Mouse (Mus musculus) liver, adult 2 months (tissue): ENCODE data around the gene Osbpl10. TPM values are rescaled to one million over a fixed set of nuclear protein-coding genes. Genes with fewer than 3 reads are reported as not detected.

ENCODE experiments used
- DNase-seq: peaks from one replicate; pipeline ENCODE4 v3.0.0-alpha.2; 2011; ENCODE audit warnings: low read depth, low spot score; ENCODE audit errors: extremely low read depth
- H3K27ac ChIP-seq: fragments of 200-500 bp; replicated peaks from 2 replicates; pipeline ENCODE4 v1.5.1; 2012; ENCODE audit warnings: low read depth, mild to moderate bottlenecking, control low read depth, inconsistent platforms, low read length; ENCODE audit not compliant: insufficient read depth
- H3K27me3 ChIP-seq: fragments of 200-500 bp; 2 replicates; pipeline ENCODE4 v1.6.1; 2012; ENCODE audit warnings: mild to moderate bottlenecking, moderate library complexity, low read length, inconsistent platforms; ENCODE audit not compliant: control insufficient read depth, insufficient read depth
- H3K36me3 ChIP-seq: fragments of 200-500 bp; 2 replicates; pipeline ENCODE4 v1.6.1; 2012; ENCODE audit warnings: low read length, inconsistent platforms; ENCODE audit not compliant: control insufficient read depth, insufficient read depth
- H3K4me1 ChIP-seq: fragments of 200-500 bp; 2 replicates; pipeline ENCODE4 v1.6.1; 2011; ENCODE audit warnings: low read length; ENCODE audit not compliant: control insufficient read depth, insufficient read depth
- H3K4me3 ChIP-seq: fragments of 200-500 bp; 2 replicates; pipeline ENCODE4 v1.5.1; 2011; ENCODE audit warnings: low read depth, mild to moderate bottlenecking, control low read depth, low read length, moderate library complexity; ENCODE audit not compliant: insufficient read depth
- H3K79me2 ChIP-seq: fragments of 200-500 bp; 2 replicates; pipeline ENCODE4 v1.6.1; 2012; ENCODE audit warnings: inconsistent platforms, mild to moderate bottlenecking, low read length, moderate library complexity; ENCODE audit not compliant: control insufficient read depth, insufficient read depth
- H3K9ac ChIP-seq: fragments of 200-500 bp; 2 replicates; pipeline ENCODE4 v1.6.1; 2012; ENCODE audit warnings: low read depth, mild to moderate bottlenecking, control low read depth, inconsistent platforms, low read length
- CTCF ChIP-seq: fragments of 200-500 bp; IDR thresholded peaks from 2 replicates; pipeline ENCODE4 v1.5.1; 2011; ENCODE audit warnings: low read depth, low read length, control low read depth
- POLR2A ChIP-seq: fragments of 200-500 bp; IDR thresholded peaks from 2 replicates; pipeline ENCODE4 v1.6.1; 2011; ENCODE audit warnings: low read length, control low read depth; ENCODE audit not compliant: insufficient read depth; ENCODE audit errors: extremely low read depth
- WGBS: fragments of 180-500 bp; shearing (Covaris S2); methylation state at CpG from one replicate; pipeline ENCODE4 v1.1.7; 2018; 5-methylcytosine and 5-hydroxymethylcytosine counted together
- polyA plus RNA-seq: library from polyadenylated mRNA; depleted of rRNA; stranded (reverse); fragments of >200 nt; gene quantifications from 2 replicates; pipeline ENCODE4 v1.2.3, GENCODE M21; 2012
- total RNA-seq: library from RNA; depleted of rRNA; stranded (reverse); fragments of >200 nt; gene quantifications from 2 replicates; pipeline ENCODE4 v1.2.3, GENCODE M21; 2014

The Osbpl10 gene
- total and polyA plus RNA-seq, 2 experiments: 0.28 to 0.82 TPM

DNA sequence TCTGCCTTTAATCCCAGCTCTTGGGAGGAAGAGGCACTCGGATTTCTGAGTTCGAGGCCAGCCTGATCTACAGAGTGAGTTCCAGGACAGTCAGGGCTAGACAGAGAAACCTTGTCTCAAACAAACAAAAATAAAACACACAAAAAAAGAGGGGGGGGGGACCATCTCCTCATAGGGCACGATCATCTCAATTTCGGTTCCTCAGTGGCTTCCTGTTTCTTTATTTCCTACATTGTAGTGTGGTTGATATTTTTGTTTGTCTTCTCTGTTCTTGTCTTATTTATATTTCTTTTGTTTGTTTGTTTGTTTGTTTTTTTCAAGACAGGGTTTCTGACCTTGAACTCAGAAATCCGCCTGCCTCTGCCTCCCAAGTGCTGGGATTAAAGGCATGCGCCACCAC is 18.1 kb downstream of the Osbpl10 start:
- H3K27me3 ChIP-seq: no peaks in the 10 kb centered on the region
- no peak overlapping the region for H3K9ac ChIP-seq
- no peak for TF ChIP-seq POLR2A
- no peak for TF ChIP-seq CTCF
- 94% methylated on average over 6 of the region's 6 CpGs for WGBS
- no peak overlapping the region for H3K27ac ChIP-seq
- H3K4me3 ChIP-seq: no peak overlapping the region
- H3K4me1 ChIP-seq: no peaks in the 10 kb centered on the region
- H3K36me3 ChIP-seq: no peaks in the 10 kb centered on the region
- H3K79me2 ChIP-seq: no peaks in the 10 kb centered on the region
- DNase-seq: no peak

DNA sequence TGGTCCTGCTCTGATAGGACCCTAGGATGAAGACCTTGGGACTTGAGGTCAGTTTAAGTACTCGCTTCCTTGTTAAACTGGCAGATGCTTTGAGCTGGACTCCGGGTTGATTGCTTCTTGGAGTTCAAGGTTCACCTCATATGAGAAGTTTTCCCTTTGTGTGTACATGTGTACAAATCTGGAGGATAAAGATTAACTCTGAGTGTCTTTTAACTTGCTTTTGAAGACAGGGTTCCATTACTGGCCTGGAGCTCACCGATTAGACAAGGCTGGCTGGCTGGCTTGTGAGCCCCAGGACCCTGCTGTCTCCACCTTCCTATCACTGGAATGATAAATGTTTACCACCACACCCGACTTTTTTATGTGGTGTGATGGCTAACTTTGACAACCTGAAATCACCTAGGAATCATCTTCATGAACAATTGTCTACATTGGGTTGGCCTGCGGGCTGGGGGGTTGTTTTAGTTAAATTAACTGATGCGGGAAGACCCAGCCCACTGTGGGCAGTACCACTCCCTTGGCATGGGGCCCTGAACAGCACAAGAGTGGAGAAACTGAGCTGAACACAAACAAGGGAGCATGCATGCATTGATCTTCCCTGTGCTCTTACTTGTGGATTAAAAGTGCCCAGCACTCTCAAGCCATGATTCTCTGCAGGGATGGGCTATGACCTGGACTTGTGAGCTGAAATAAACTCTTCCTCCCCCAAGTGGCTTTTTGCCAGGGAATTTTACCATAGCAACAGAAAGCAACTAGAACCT is 20.8 kb downstream of the Osbpl10 start:
- Histone ChIP-seq H3K4me3 (no peak overlapping the region), H3K27ac (no peak overlapping the region), H3K4me1 (no peaks in the 10 kb centered on the region), H3K79me2 (no peaks in the 10 kb centered on the region), H3K36me3 (no peaks in the 10 kb centered on the region), H3K27me3 (no peaks in the 10 kb centered on the region), H3K9ac (no peak overlapping the region)
- WGBS: 84% methylated on average over 6 of the region's 6 CpGs
- TF ChIP-seq CTCF (no peak), POLR2A (no peak)
- no peak for DNase-seq

DNA sequence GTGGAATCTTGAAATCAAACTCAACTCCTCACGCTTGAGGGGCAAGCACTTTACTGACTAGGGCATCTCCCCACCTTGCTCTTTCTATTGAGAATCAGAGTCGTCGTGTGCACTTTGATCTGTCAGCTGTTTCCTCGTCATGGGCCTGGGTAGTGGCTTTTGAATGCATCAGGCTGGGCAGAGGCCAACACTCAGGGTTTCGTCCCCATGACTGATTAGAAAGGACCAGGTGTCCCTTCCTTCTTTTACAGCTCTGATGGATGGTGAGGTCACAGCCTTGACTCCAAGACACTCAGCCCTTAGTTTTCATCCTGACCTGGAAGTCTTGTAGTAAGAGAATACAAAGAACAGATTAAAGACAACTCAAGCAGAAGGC is 21.4 kb downstream of the Osbpl10 start:
- no peak for TF ChIP-seq POLR2A
- TF ChIP-seq CTCF: no peak
- H3K4me1 ChIP-seq: no peaks in the 10 kb centered on the region
- H3K36me3 ChIP-seq: no peaks in the 10 kb centered on the region
- no peak overlapping the region for H3K4me3 ChIP-seq
- no peak overlapping the region for H3K9ac ChIP-seq
- H3K27ac ChIP-seq: no peak overlapping the region
- no peaks in the 10 kb centered on the region for H3K27me3 ChIP-seq
- no peaks in the 10 kb centered on the region for H3K79me2 ChIP-seq
- no peak for DNase-seq
- 74% methylated on average over 5 of the region's 5 CpGs for WGBS

DNA sequence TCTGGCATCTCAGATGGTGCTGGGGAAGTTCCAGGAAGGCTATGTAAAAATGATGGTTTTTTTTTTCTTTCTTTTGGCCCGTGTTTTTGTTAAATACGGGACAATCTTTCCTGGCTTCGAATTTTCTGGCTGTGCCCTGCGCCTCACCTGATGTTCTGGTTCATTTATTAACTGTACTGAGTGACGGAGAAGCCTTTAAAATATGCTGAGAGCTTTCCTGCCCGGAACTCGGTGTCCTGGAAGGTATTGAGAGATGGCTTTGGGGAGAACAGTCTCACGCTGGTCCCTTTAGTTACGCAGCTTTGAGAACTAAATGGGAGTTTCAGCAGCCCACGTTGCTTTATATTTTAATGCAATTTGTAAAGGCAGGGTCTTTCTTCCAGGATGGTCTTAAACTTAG is 27.1 kb downstream of the Osbpl10 start:
- TF ChIP-seq CTCF: no peak
- no peak for TF ChIP-seq POLR2A
- no peak overlapping the region for H3K4me3 ChIP-seq
- H3K9ac ChIP-seq: no peak overlapping the region
- WGBS: 87% methylated on average over 10 of the region's 10 CpGs
- H3K27ac ChIP-seq: no peak overlapping the region
- no peak for DNase-seq
- H3K4me1 ChIP-seq: no peaks in the 10 kb centered on the region
- no peaks in the 10 kb centered on the region for H3K79me2 ChIP-seq
- no peaks in the 10 kb centered on the region for H3K27me3 ChIP-seq
- H3K36me3 ChIP-seq: no peaks in the 10 kb centered on the region

DNA sequence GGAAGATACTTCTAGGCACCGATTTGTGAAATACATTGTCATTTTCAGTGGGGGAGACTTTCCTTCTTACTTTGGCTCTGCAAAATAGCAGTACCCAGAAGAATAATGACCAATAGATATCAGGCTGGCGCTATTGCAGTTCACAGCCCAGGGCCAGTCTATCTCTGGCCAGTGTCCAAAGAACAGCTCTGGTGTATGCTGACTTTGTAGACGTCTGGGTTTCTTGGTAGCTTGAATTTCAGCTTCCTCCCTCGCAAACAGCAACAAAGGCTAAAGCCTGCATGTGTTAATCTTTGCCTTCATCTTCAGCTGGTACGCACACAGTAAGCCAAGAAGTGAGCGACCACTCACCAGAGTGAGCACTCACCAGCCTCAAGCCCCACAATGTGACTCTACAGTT is 29.4 kb downstream of the Osbpl10 start:
- Histone ChIP-seq H3K79me2 (no peaks in the 10 kb centered on the region), H3K27ac (no peak overlapping the region), H3K9ac (no peak overlapping the region), H3K4me3 (no peak overlapping the region), H3K27me3 (no peaks in the 10 kb centered on the region), H3K36me3 (no peaks in the 10 kb centered on the region), H3K4me1 (no peaks in the 10 kb centered on the region)
- no peak for DNase-seq
- no peak for TF ChIP-seq POLR2A
- no peak for TF ChIP-seq CTCF
- WGBS: 67% methylated on average over 6 of the region's 6 CpGs

DNA sequence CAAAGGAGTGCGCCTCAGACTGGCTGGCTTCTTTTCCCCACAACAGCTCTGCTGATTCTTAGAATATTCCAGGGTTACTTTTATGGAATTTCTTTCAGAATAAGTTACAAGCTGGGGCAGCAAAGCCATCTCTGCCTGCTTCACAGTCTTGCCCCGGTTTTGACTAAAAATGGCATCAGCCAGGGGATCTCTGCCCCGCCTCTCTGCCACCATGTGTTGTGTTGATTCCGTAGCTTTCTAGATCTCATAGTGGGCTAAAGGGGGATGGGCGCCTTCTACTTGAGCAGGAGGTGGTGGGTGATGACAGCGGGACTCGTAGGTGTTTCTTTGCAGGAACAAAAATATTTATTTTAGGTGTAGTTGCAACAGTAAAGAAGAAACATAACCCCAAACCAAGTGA is 29.8 kb downstream of the Osbpl10 start:
- TF ChIP-seq POLR2A (no peak), CTCF (no peak)
- H3K9ac ChIP-seq: no peak overlapping the region
- no peak overlapping the region for H3K4me3 ChIP-seq
- H3K4me1 ChIP-seq: no peaks in the 10 kb centered on the region
- H3K27ac ChIP-seq: no peak overlapping the region
- no peaks in the 10 kb centered on the region for H3K36me3 ChIP-seq
- no peaks in the 10 kb centered on the region for H3K79me2 ChIP-seq
- H3K27me3 ChIP-seq: no peaks in the 10 kb centered on the region
- DNase-seq: no peak
- WGBS: 90% methylated on average over 7 of the region's 7 CpGs
